Mouse (Mus musculus) forebrain, embryonic 12.5 days (tissue): ENCODE measurements at regions not wholly inside any gene's neighbourhood (a gene's known extent, or its start where the extent isn't known, plus 50 kb on each side); places are given as distances from the start of the nearest gene placed in this dataset.

Experiments used
- ATAC-seq: fragments of 200-750 bp; cut with Nextera tagmentation; 2 replicates; pipeline ENCODE4 v1.8.0; 2017; ENCODE audit warnings: moderate TSS enrichment; ENCODE audit not compliant: low FRiP score
- H3K27ac ChIP-seq: fragments of 300-500 bp; sonication (generic); 2 replicates; pipeline ENCODE4 v1.5.1; 2016; ENCODE audit warnings: mild to moderate bottlenecking
- H3K27me3 ChIP-seq: fragments of 300-500 bp; sonication (generic); 2 replicates; pipeline ENCODE4 v1.6.1; 2016; ENCODE audit warnings: mild to moderate bottlenecking
- H3K36me3 ChIP-seq: fragments of 300-500 bp; sonication (generic); replicated peaks from 2 replicates; pipeline ENCODE4 v1.6.1; 2016; ENCODE audit warnings: mild to moderate bottlenecking
- H3K4me1 ChIP-seq: fragments of 300-500 bp; sonication (generic); 2 replicates; pipeline ENCODE4 v1.6.1; 2016
- H3K4me2 ChIP-seq: fragments of 300-500 bp; sonication (generic); 2 replicates; pipeline ENCODE4 v1.6.1; 2016; ENCODE audit warnings: mild to moderate bottlenecking, moderate library complexity
- H3K4me3 ChIP-seq: fragments of 300-500 bp; sonication (generic); replicated peaks from 2 replicates; pipeline ENCODE4 v1.5.1; 2016; ENCODE audit warnings: mild to moderate bottlenecking
- H3K9ac ChIP-seq: fragments of 300-500 bp; sonication (generic); 2 replicates; pipeline ENCODE4 v1.6.1; 2016; ENCODE audit warnings: mild to moderate bottlenecking
- H3K9me3 ChIP-seq: fragments of 300-500 bp; sonication (generic); 2 replicates; pipeline ENCODE4 v1.6.1; 2016
- WGBS: fragments of 180-500 bp; shearing (Covaris S2); methylation state at CpG from one replicate; pipeline ENCODE4 v1.1.7; 2016; 5-methylcytosine and 5-hydroxymethylcytosine counted together

DNA sequence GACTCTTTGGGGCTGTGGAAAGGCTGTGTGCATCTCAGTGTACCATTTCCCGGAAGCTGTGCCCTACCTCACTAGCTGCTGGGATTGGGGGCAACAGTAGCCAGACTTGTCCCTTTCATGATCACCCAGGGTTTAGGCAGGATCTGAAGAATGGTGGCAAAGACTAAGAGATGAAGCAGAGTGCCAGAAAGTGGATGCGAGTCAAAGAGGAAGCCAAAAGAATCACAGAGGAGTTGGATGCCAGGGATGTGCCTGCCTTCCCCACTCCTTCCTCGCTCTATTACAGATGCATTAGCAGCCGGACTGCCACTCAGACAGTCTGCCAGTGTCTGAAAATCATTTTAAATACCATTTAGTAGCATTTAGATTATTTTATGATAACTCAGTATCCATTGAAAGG lies 271.5 kb upstream of the Slc24a2 start:
- Histone ChIP-seq H3K27me3 (no peaks in the 10 kb centered on the region), H3K36me3 (no peaks in the 10 kb centered on the region), H3K9ac (no peak overlapping the region), H3K9me3 (no peaks in the 10 kb centered on the region), H3K27ac (no peak overlapping the region), H3K4me2 (no peak overlapping the region), H3K4me3 (no peak overlapping the region), H3K4me1 (no peaks in the 10 kb centered on the region)
- WGBS, result 89% methylated on average over 4 of the region's 4 CpGs
- no peak for ATAC-seq

DNA sequence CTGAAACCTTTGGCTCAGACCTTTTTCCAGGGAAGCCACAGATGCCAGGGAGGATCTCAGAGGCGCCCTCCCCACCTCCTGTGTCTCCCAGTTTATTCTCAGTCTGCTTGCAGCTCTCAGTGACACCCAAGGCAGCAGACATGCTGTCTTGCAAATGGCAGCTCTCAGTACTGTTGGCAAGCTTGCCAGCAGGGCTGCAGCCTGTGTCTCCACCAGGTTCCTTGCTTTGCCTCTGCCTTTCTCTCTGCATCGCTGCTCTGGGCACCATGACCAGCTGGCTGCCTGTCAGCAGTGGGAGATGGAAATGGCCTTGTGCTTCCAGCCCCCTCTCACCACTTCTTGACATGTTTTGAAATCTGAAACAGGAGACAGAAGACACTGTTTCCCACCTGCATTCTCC lies 270.2 kb upstream of the Slc24a2 start:
- ATAC-seq, result no peak
- WGBS, result 88% methylated on average over 2 of the region's 2 CpGs
- H3K9me3 ChIP-seq, result no peaks in the 10 kb centered on the region
- no peak overlapping the region for H3K9ac ChIP-seq
- no peak overlapping the region for H3K27ac ChIP-seq
- H3K4me1 ChIP-seq, result no peaks in the 10 kb centered on the region
- H3K4me2 ChIP-seq, result no peak overlapping the region
- no peaks in the 10 kb centered on the region for H3K36me3 ChIP-seq
- H3K27me3 ChIP-seq, result no peaks in the 10 kb centered on the region
- no peak overlapping the region for H3K4me3 ChIP-seq

DNA sequence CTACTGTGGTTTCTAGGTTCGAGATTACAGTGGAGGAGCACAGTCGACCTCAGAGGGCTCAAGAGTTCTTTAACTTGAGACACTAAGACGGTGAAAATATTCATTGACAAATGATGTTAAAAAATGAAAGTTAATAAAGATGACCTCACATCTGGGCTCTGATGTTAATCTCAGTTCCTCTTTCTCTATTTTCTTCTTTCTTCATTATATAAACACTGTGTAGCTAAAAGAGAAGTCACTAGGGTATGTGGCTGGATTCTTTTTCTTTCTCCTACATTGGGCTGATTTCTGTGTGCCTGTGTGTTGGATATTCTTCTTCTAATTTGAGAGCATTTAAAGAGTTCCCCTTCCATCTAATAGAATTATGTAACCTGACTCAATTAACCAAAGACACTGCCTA lies 257.5 kb upstream of the Slc24a2 start:
- Histone ChIP-seq H3K27ac (no peak overlapping the region), H3K4me1 (no peaks in the 10 kb centered on the region), H3K4me2 (no peak overlapping the region), H3K27me3 (no peaks in the 10 kb centered on the region), H3K9ac (no peak overlapping the region), H3K4me3 (no peak overlapping the region), H3K9me3 (no peaks in the 10 kb centered on the region), H3K36me3 (no peaks in the 10 kb centered on the region)
- no peak for ATAC-seq
- 85% methylated on average over 3 of the region's 3 CpGs for WGBS

DNA sequence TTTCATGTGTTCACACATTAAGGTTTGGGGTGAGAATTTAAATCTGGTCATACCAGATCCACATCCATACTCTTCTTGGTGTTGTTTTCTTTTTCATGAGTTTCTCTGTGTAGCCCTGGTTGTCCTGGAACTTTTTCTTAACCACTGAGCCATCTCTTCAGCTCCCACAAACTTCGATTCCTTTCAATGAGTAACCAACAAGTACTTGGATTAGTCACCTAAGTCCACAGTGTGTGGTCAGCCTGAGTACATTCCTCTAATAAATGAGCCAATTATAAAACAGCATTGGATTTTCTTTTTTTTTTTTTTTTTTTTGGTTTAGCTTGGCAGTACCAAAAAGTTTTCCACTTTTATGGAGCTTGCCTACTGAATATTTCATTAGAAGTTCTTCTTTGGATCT lies 245.3 kb upstream of the Slc24a2 start:
- H3K4me1 ChIP-seq, result peaks cover 19% of the 10 kb centered on the region
- H3K36me3 ChIP-seq, result no peaks in the 10 kb centered on the region
- H3K27me3 ChIP-seq, result no peaks in the 10 kb centered on the region
- H3K9me3 ChIP-seq, result no peaks in the 10 kb centered on the region
- 74% methylated on average over 1 of the region's 1 CpGs for WGBS
- no peak overlapping the region for H3K4me2 ChIP-seq
- no peak overlapping the region for H3K9ac ChIP-seq
- no peak for ATAC-seq
- no peak overlapping the region for H3K4me3 ChIP-seq
- H3K27ac ChIP-seq, result no peak overlapping the region

DNA sequence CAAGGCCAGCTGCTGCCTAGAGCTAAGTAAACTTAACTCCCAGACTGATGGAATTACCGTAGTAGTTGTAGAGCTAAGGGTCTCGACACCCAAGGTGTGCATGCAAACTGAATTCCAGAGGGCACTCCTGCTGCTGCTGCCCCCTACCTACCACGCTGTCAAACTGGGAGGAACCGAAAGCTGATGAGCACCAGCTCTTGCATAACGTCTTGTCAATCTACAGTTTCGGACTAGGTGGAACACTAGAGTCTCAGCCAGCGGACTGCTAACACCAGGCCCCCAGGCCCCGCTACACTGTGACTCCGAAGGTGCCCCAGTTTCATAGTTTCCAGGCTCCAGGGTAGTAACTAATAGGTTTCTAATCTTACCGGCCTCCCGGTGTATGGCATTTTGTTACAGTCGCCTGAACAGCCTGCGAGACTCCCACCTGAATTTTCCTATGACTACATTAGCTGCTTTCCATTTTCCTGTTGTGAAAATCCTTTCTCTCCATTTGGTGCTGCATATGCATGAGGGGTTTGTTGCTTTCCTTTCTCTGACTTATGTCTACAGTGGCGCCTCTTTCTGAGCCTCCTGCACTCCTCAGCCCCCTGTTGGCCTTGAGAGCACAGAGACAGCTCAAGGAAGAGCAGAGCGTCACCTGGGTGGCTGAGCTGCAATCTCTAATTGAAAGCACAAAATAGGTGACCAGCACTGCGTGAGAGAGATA lies 243.2 kb upstream of the Slc24a2 start:
- no peak for ATAC-seq
- 89% methylated on average over 16 of the region's 16 CpGs for WGBS
- H3K9ac ChIP-seq, result no peak overlapping the region

DNA sequence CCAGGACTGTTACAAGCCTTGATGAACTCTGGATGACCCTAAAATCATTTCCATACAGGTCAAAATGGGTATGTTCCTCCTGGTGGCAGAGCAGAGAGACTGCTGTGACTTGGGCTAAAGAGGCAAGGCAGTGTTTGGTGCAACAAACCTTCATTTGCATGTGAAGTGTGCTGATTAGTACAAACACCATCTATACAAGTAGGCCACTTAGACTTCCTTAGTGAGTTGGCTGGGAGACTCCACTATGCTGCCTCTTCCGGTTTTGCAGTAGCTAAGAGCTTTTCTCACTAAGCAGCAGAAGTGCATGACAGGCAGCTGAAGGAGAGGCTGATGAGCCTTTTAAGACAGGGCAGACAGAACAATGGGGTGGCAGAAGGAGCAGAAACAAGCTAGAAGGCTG lies 242.5 kb upstream of the Slc24a2 start:
- peaks cover 19% of the 10 kb centered on the region for H3K4me1 ChIP-seq
- H3K4me2 ChIP-seq, result no peak overlapping the region
- no peak overlapping the region for H3K27ac ChIP-seq
- no peaks in the 10 kb centered on the region for H3K27me3 ChIP-seq
- H3K9ac ChIP-seq, result no peak overlapping the region
- WGBS, result 37% methylated on average over 1 of the region's 1 CpGs
- no peak for ATAC-seq
- H3K9me3 ChIP-seq, result no peaks in the 10 kb centered on the region
- H3K4me3 ChIP-seq, result no peak overlapping the region
- H3K36me3 ChIP-seq, result no peaks in the 10 kb centered on the region

More for the DNA sequence above, 243.2 kb upstream of the Slc24a2 start:
- Histone ChIP-seq H3K36me3 (no peaks in the 10 kb centered on the region), H3K4me2 (no peak overlapping the region), H3K4me1 (peaks cover 19% of the 10 kb centered on the region), H3K9me3 (no peaks in the 10 kb centered on the region), H3K4me3 (no peak overlapping the region), H3K27ac (no peak overlapping the region), H3K27me3 (no peaks in the 10 kb centered on the region)

DNA sequence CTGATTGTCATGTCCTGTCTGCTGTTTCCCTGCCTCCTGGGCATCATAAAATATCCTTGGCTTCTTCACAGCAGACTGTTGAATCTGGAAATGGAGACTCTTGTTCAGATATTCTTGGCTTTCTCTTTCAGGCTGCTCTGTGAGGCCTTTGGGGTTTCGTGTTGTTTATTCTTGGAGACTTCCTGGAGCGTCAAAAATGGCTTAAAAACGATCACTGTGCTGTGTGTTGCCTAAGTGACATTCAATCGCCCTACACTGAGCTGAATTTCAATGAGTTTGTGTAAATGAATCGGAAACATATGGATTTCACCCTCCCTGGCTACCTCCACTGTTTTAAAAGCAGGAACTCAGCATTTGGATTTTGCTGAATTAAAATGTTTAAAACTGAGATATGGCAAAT lies 241.1 kb upstream of the Slc24a2 start:
- WGBS, result 54% methylated on average over 5 of the region's 5 CpGs
- Histone ChIP-seq H3K9me3 (no peaks in the 10 kb centered on the region), H3K4me2 (no peak overlapping the region), H3K27ac (no peak overlapping the region), H3K27me3 (no peaks in the 10 kb centered on the region), H3K4me3 (no peak overlapping the region), H3K36me3 (no peaks in the 10 kb centered on the region), H3K9ac (no peak overlapping the region), H3K4me1 (peaks cover 19% of the 10 kb centered on the region)
- no peak for ATAC-seq

DNA sequence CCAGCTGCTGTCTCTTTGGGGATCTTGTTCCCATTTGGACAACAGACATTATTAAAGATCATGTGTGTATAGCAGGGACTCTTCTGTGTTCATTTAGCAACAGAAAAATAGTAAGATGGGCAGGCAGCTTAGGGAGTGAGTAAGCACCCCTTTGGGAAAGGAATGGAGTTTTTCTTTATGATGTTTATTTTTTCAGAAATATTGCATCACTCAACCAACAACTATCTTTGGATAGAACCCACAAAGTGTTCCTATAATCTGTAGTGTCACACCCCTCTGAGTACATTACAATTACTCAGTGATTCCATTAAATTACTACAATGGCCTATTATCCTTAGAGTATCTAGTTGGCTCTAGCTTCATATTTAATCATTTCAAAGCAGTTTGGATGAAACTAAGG lies 237.3 kb upstream of the Slc24a2 start:
- no peaks in the 10 kb centered on the region for H3K9me3 ChIP-seq
- no peaks in the 10 kb centered on the region for H3K27me3 ChIP-seq
- H3K4me1 ChIP-seq, result peaks cover 15% of the 10 kb centered on the region
- no peak overlapping the region for H3K27ac ChIP-seq
- ATAC-seq, result no peak
- no peak overlapping the region for H3K4me2 ChIP-seq
- H3K36me3 ChIP-seq, result no peaks in the 10 kb centered on the region
- H3K4me3 ChIP-seq, result no peak overlapping the region
- H3K9ac ChIP-seq, result no peak overlapping the region

DNA sequence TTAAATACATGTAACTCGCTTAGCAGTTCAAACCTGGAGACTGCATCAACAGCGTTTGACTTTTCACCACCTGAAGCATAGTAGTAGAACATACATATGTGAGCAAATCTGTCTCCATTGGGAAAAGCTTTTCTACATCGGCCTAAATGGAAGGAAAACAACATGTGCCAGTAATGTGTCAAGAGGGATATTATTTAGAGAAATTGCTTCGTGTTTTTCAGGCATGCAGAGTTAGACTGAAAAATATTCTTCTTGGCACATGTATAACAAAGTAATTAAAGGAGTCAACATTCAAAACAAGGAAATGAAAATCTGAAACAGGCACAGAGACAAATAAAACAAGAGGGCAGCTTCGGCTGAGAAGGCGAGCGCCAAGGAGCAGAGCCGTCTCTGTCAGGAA lies 236.7 kb upstream of the Slc24a2 start:
- Histone ChIP-seq H3K4me1 (peaks cover 10% of the 10 kb centered on the region), H3K9ac (no peak overlapping the region), H3K27me3 (no peaks in the 10 kb centered on the region), H3K4me3 (no peak overlapping the region), H3K27ac (no peak overlapping the region), H3K36me3 (no peaks in the 10 kb centered on the region), H3K4me2 (no peak overlapping the region), H3K9me3 (no peaks in the 10 kb centered on the region)
- ATAC-seq, result no peak
- WGBS, result 90% methylated on average over 8 of the region's 8 CpGs

DNA sequence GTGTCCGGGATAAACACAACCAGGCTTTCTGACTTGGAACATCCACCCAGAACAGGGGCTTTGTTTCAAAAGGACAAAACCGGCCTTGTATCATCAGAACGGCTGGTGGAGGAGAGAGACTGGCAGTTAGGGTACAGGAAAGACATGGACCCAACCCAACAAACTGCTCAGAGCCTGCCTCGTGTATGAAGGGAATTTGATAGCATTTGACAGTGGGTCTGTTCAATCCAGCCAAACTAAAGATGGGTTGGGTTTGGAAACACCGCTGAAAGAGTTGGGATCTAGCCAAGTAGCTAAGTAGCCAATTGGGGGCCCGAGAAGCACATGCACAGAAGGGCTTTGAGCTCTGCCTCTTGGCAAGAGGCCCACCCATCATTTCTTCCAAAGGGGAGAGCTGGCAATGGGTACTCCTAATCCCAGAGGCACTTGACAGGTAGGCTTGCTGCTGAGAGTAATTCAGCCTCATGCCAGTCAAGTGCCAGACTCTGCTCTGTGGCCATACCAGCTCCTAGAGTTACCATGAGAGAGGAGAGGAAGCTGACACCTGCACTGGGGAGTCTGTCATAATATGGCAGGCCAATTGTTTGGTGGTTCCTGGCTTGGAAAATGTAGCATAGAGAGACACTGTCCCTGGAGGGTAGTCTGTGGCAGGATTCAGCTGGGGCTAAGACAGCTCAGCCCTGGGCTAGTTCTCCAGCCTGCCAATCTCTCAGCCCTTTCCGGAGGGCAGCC lies 231.1 kb upstream of the Slc24a2 start:
- no peaks in the 10 kb centered on the region for H3K36me3 ChIP-seq
- H3K4me3 ChIP-seq, result no peak overlapping the region
- H3K27ac ChIP-seq, result 0 out of 2 replicates have a peak overlapping the region, but pooled peaks have one; percentile 31
- WGBS, result 65% methylated on average over 7 of the region's 7 CpGs
- no peak overlapping the region for H3K9ac ChIP-seq
- no peaks in the 10 kb centered on the region; the same call in 1 of the 2 replicates for H3K4me1 ChIP-seq
- H3K27me3 ChIP-seq, result no peaks in the 10 kb centered on the region
- H3K4me2 ChIP-seq, result no peak overlapping the region
- no peaks in the 10 kb centered on the region for H3K9me3 ChIP-seq
- peak; percentile 84; the same call in 1 of the 2 replicates for ATAC-seq

DNA sequence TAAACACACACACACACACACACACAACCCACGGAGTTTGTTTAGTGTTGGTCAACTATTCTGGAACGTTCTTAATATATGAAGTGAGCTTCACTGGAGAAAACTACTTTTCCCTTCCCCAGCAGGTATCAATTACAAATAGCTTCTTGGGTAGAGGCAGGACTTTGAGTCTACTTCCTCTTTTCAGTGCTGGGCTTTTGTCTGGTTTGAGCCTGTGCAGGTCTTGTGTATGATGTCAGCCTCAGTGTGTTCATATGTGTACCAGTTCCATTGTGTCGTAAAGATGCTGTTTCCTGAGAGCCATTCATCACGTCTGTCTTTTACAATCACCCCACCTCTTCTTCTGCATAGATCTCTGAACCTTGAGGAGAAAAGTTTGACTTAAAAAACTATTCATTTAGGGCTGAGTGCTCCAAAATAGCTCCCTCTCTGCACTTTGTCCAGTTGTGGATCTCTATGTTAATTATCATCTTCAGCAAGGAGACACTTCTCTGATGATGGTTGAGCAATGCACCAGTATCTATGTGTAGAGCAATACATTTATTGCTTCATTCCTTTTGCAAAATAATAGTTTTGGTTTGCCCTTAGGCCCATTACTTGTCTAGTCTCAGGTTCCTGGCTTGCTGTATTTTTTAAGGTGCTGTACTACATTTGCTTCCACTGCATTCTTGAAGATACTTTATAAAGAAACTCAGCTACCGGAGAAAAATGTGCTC lies 225.7 kb upstream of the Slc24a2 start:
- Histone ChIP-seq H3K9ac (no peak overlapping the region), H3K36me3 (no peaks in the 10 kb centered on the region), H3K4me2 (no peak overlapping the region), H3K27ac (no peak overlapping the region), H3K4me1 (no peaks in the 10 kb centered on the region; the same call in 1 of the 2 replicates), H3K9me3 (no peaks in the 10 kb centered on the region), H3K4me3 (no peak overlapping the region), H3K27me3 (no peaks in the 10 kb centered on the region)
- no peak for ATAC-seq
- WGBS, result 82% methylated on average over 5 of the region's 5 CpGs

DNA sequence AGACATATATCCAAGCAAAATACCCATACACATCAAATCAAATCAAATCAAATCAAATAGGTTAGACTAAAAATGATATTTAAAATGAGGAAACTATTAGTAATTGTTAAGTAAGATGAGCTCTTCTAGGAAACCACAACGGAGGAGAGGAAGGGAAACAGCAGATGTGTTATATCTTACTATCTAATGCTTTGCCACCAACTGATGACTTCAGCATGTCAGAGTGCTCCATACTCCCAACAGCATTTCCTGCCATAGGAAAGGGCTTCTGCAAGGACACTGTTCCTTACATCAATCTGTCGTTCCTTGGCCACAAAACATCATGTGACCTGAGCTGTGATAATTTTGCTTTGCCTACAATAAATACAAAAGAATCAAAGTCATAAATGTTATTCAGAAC lies 221.8 kb upstream of the Slc24a2 start:
- Histone ChIP-seq H3K27me3 (no peaks in the 10 kb centered on the region), H3K9me3 (no peaks in the 10 kb centered on the region), H3K4me2 (no peak overlapping the region), H3K9ac (no peak overlapping the region), H3K4me1 (no peaks in the 10 kb centered on the region), H3K36me3 (no peaks in the 10 kb centered on the region), H3K27ac (no peak overlapping the region), H3K4me3 (no peak overlapping the region)
- 89% methylated on average over 2 of the region's 2 CpGs for WGBS
- no peak for ATAC-seq
